Mouse (Mus musculus): Measurements from ENCODE around the gene Phf3.

The Phf3 gene

GRCm38 (mm10) chr1:30832778-30833177, 40.9 kb downstream of the Phf3 start:
- no peak for DNase-seq (ENCODE audit: low spot score in 2 of 2)

- no peak for DNase-seq (ENCODE audit: low spot score in 2 of 2)
Observed at GRCm38 (mm10) chr1:30819414-30819813, 54.3 kb downstream of the Phf3 start.

GRCm38 (mm10) chr1:30815609-30816008, 58.1 kb downstream of the Phf3 start:
- DNase-seq (ENCODE audit: low spot score in 2 of 2) = no peak

GRCm38 (mm10) chr1:30814987-30815386, 58.7 kb downstream of the Phf3 start:
- no peak for DNase-seq (ENCODE audit: low spot score in 2 of 2)

- no peak for DNase-seq (ENCODE audit: low spot score in 2 of 2)
Observed at GRCm38 (mm10) chr1:30808101-30808699, 65.5 kb downstream of the Phf3 start.

- DNase-seq (ENCODE audit: low spot score in 2 of 2) = no peak
Observed at GRCm38 (mm10) chr1:30805688-30806285, 67.9 kb downstream of the Phf3 start.

GRCm38 (mm10) chr1:30804919-30805318, 68.8 kb downstream of the Phf3 start:
- DNase-seq (ENCODE audit: low spot score in 2 of 2) = no peak

GRCm38 (mm10) chr1:30801911-30802310, 71.8 kb downstream of the Phf3 start:
- no peak for DNase-seq (ENCODE audit: low spot score in 2 of 2)

- no peak for DNase-seq (ENCODE audit: low spot score in 2 of 2)
Observed at GRCm38 (mm10) chr1:30799277-30799834, 74.4 kb downstream of the Phf3 start.

GRCm38 (mm10) chr1:30794606-30795005, 79.1 kb downstream of the Phf3 start:
- DNase-seq (ENCODE audit: low spot score in 2 of 2) = no peak

GRCm38 (mm10) chr1:30793357-30793883, 80.3 kb downstream of the Phf3 start:
- no peak for DNase-seq (ENCODE audit: low spot score in 2 of 2)

GRCm38 (mm10) chr1:30792935-30793334, 80.8 kb downstream of the Phf3 start:
- DNase-seq (ENCODE audit: low spot score in 2 of 2) = no peak

- DNase-seq (ENCODE audit: low spot score in 2 of 2) = no peak
Observed at GRCm38 (mm10) chr1:30790220-30790619, 83.5 kb downstream of the Phf3 start.

- no peak for DNase-seq (ENCODE audit: low spot score in 2 of 2)
Observed at GRCm38 (mm10) chr1:30789689-30790088, 84.0 kb downstream of the Phf3 start.

GRCm38 (mm10) chr1:30789001-30789400, 84.7 kb downstream of the Phf3 start:
- DNase-seq (ENCODE audit: low spot score in 2 of 2) = no peak

GRCm38 (mm10) chr1:30786583-30786982, 87.1 kb downstream of the Phf3 start:
- no peak for DNase-seq (ENCODE audit: low spot score in 2 of 2)

- no peak for DNase-seq (ENCODE audit: low spot score in 2 of 2)
Observed at GRCm38 (mm10) chr1:30783741-30784140, 90.0 kb downstream of the Phf3 start.

GRCm38 (mm10) chr1:30780293-30780692, 93.4 kb downstream of the Phf3 start:
- DNase-seq (ENCODE audit: low spot score in 2 of 2) = no peak

GRCm38 (mm10) chr1:30779562-30779961, 94.2 kb downstream of the Phf3 start:
- DNase-seq (ENCODE audit: low spot score in 2 of 2) = no peak

GRCm38 (mm10) chr1:30778374-30779005, 95.2 kb downstream of the Phf3 start:
- DNase-seq (ENCODE audit: low spot score in 2 of 2) = no peak

GRCm38 (mm10) chr1:30776196-30776595, 97.5 kb downstream of the Phf3 start:
- DNase-seq (ENCODE audit: low spot score in 2 of 2) = no peak

GRCm38 (mm10) chr1:30773662-30774061, 100.1 kb downstream of the Phf3 start:
- no peak for DNase-seq (ENCODE audit: low spot score in 2 of 2)

- no peak for DNase-seq (ENCODE audit: low spot score in 2 of 2)
Observed at GRCm38 (mm10) chr1:30772851-30773250, 100.9 kb downstream of the Phf3 start.
